Mouse (Mus musculus) erythroblast, adult 5-6 weeks (primary cell): ENCODE measurements around the gene Map3k6. TPM values are rescaled to one million over a fixed set of nuclear protein-coding genes. Genes with fewer than 3 reads are reported as not detected.

Source experiments
- ATAC-seq: replicated peaks from 2 replicates; pipeline ENCODE4 v1.8.0; 2016; ENCODE audit warnings: moderate number of reproducible peaks, mild to moderate bottlenecking, moderate TSS enrichment, inconsistent platforms; ENCODE audit not compliant: poor library complexity, low FRiP score, severe bottlenecking
- total RNA-seq, 2 experiments: library from RNA; stranded (forward) in 1 of 2; stranded (reverse) in 1 of 2; fragments of 150-400 nt in 1 of 2; fragments of 200-764, 138-1000 nt in 1 of 2; gene quantifications; 2 replicates each; pipeline versions ENCODE4 v1.2.3 to v1.2.4; 2015 to 2017; ENCODE audit warnings: low replicate concordance in 2 of 2

Gene Map3k6
- 0.96 and 4.6 TPM in 2 replicates for total RNA-seq (2015; ENCODE audit: low replicate concordance)
- total RNA-seq (2017; ENCODE audit: low replicate concordance), result 0.42 TPM in 1 of 2 replicates, not detected in the other

DNA sequence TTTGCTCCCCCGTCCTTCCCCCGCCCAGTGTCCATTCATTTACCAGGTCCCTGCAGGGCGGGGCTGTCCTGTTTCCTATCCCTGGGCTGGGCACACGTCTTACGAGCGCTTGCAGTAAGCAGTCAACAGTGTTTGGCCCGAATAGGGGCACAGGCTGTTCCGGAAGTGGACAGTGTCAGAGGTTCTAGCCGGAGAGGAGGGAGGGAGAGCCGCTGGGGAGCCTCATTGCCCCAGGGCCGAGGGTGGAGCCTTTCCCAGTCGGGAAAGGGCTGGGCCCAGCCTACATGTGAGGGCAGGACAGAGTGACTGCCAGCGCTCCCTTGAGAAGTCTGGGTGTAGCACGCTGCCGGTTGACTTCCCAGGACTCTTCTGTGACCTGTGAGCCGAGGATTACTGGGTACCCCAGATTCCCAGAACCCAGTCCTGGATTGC lies at the start of gene Map3k6:
Map3k6 (plus strand) TSS at position 329 of the 432 bp plus-strand sequence.
- peak; percentile 44 for ATAC-seq

GRCm38 (mm10) chr4:133194482-133194881 lies 46.1 kb upstream of the Map3k6 start:
- no peak for ATAC-seq

GRCm38 (mm10) chr4:133195014-133195413 lies 45.6 kb upstream of the Map3k6 start:
- no peak for ATAC-seq

DNA sequence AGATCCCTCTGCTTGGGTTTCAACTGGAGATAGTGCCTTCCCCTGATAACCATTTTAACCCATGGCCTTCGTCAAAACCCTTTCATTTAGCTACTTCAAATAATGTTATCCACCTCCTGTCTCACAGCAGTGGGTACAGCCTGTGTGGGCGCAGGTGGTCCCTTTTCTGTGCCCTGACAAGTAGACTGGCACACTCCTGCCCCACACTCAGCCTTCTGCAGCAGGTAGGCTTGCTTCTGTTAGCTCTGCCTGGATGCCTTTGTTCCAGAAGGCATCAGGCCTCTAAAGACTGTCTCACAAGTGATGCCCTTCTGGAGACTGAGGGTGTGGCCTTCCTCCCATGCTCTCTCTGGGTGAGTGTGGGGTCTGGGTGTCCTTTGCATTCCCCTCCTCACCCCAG lies 44.5 kb upstream of the Map3k6 start:
- ATAC-seq, result no peak

- ATAC-seq, result no peak
Measured at GRCm38 (mm10) chr4:133196852-133197251, 43.8 kb upstream of the Map3k6 start.

DNA sequence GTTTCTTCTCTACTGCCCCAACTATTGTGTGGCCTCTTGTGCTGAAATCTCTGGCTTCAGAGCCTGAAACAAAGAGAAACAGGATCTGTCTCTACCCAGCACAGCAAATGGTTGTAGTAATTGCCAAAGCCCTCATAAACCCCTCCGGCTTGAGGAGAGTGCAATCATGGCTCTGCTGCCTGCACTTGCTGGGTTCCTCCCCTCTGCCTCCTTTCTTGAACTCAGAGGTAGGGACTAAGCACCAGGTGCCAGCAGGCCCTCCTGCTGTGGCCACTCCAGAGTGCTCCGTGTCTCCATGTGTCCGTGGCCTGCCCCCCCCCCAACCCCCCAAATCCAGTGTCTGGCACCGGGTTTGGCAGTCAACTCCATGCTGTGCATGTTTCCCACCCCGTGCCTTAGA lies 43.3 kb upstream of the Map3k6 start:
- ATAC-seq, result no peak

- no peak for ATAC-seq
Measured at GRCm38 (mm10) chr4:133197801-133198286, 42.8 kb upstream of the Map3k6 start.

- ATAC-seq, result no peak
Measured at GRCm38 (mm10) chr4:133198337-133199180, 42.1 kb upstream of the Map3k6 start.

GRCm38 (mm10) chr4:133199743-133200142 lies 40.9 kb upstream of the Map3k6 start:
- ATAC-seq, result no peak

- ATAC-seq, result no peak; the same call in 1 of the 2 replicates
Measured at GRCm38 (mm10) chr4:133200343-133200742, 40.3 kb upstream of the Map3k6 start.

GRCm38 (mm10) chr4:133201006-133201771 lies 39.4 kb upstream of the Map3k6 start:
- ATAC-seq, result peak; percentile 60; the same call in 1 of the 2 replicates

DNA sequence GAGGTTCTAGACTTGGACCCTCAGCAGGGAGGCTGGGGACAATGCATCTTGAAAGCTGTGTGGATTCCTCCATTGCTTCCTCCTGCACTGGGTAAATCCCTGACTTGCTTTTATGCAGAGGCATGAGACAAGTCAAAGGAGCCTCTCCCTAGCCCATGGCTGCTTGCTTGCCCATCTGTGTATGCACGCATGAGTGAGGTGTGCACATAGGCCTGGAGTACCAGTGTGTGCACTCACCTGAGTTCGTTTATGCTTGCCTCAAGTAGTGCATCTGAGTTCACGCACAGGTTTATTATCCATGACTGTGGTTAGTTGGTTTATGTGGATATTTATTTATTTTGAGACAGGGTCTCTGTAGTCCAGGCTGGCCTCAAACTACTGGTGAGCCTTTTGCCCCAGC lies 38.4 kb upstream of the Map3k6 start:
- ATAC-seq, result no peak

- no peak for ATAC-seq
Measured at GRCm38 (mm10) chr4:133203591-133203990, 37.0 kb upstream of the Map3k6 start.

DNA sequence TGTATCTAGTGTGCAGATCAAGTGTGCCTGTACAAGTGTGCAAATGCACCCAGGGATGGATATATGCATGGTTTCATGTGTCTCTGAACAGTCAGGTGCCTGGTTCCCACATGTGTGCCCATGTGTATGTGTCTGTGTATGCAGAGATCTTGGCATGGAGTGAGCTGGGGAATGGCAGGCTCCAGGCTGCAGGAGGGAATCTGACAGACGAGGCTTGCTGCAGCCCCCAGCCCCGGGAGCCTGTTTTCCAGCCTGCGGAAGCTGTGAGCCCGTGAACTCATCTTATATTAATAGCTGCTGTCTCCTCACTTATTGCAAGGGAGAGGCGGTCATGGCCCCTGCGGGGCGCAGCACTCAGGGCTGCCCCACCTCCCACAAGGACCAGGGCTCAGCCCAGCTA lies 36.2 kb upstream of the Map3k6 start:
- no peak for ATAC-seq

DNA sequence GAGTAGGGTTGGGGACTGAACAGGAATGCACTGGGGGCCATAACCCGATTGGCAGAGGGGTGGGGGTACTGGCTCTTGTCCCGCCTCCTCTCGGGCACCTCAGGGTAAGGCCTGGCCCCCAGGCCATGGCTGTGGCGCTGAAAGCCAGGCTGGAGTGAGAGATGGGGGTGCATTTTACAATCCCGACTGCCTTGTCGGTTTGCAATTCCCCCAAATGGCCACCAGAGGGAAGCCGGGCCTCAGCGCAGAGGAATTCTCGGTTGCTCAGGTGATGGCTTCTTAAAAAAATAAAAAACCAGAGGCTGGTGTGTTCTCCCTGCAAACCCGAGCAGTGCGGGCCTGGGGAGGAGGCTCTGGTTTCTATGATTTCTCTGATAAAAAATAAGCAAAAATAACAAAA lies 31.3 kb upstream of the Map3k6 start:
- ATAC-seq, result peak; percentile 66

- ATAC-seq, result no peak
Measured at GRCm38 (mm10) chr4:133210023-133210787, 30.4 kb upstream of the Map3k6 start.

GRCm38 (mm10) chr4:133210788-133211390 lies 29.7 kb upstream of the Map3k6 start:
- no peak for ATAC-seq

DNA sequence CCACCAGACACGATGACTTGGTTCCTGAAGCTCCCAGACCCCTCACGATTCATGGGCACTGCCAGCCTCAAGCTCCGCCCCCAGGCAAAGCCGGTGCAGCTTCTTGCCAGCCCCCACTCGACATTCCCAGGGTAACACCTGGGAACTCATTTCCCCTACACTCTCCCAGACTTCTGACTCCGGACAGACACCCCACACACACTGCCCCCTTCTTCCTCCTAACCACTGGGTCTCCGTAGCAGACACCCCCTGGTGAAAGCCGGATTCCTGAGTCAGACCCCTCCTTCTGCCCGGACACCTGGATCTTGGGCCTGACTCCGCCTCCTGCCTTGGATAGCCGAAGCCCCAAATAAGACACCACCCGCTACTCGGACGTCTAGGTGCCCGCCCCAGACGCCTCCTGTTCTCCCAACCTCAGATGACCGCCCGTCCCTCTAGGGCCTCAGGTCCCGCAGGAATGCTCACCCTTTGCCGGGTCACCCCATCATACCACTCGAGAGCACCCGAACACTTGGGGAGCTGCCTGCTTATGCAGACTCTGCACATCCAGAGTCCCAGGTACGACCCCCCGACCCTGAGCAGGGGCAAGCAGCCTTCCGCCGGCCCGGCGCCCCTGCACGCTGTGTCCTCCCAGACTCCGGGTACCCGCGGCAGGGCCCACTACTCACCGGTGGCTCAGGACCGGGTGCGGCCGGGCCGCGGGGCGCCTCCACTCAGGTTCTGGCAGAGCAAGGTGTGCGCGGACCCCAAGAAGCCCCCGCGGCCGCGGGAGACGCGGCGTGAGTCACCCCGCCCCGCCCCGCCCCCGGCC lies 28.7 kb upstream of the Map3k6 start, which contains the start of the genes Cd164l2 and Gpr3:
Cd164l2 (plus strand) TSS at position 381 of the 811 bp plus-strand sequence.
Gpr3 (minus strand) TSS at position 786 of the 811 bp plus-strand sequence.
- no peak for ATAC-seq
